Mouse (Mus musculus) hindbrain, embryonic 14.5 days (tissue): ENCODE measurements around the gene Fhod1. TPM values are rescaled to one million over a fixed set of nuclear protein-coding genes. Genes with fewer than 3 reads are reported as not detected.

Experiments used
- ATAC-seq: fragments of 200-750 bp; cut with Nextera tagmentation; 2 replicates; pipeline ENCODE4 v1.8.0; 2017; ENCODE audit warnings: moderate number of reproducible peaks, mild to moderate bottlenecking, moderate TSS enrichment, moderate library complexity; ENCODE audit not compliant: low FRiP score
- DNase-seq: peaks from one replicate; pipeline ENCODE4 v3.0.0-alpha.2; 2015; ENCODE audit warnings: low spot score
- H3K27ac ChIP-seq: fragments of 300-500 bp; sonication (generic); 2 replicates; pipeline ENCODE4 v1.5.1; 2014; ENCODE audit warnings: mild to moderate bottlenecking, moderate library complexity
- H3K27me3 ChIP-seq: fragments of 300-500 bp; sonication (generic); 2 replicates; pipeline ENCODE4 v1.6.1; 2014; ENCODE audit warnings: mild to moderate bottlenecking, low read length, mixed read lengths; ENCODE audit not compliant: control insufficient read depth, insufficient read depth
- H3K36me3 ChIP-seq: fragments of 300-500 bp; sonication (generic); replicated peaks from 2 replicates; pipeline ENCODE4 v1.6.1; 2014; ENCODE audit not compliant: control insufficient read depth, insufficient read depth
- H3K4me1 ChIP-seq: fragments of 300-500 bp; sonication (generic); replicated peaks from 2 replicates; pipeline ENCODE4 v1.6.1; 2014; ENCODE audit warnings: antibody characterized with exemption, low read length, mixed read lengths; ENCODE audit not compliant: control insufficient read depth, insufficient read depth
- H3K4me2 ChIP-seq: fragments of 300-500 bp; sonication (generic); replicated peaks from 2 replicates; pipeline ENCODE4 v1.6.1; 2014; ENCODE audit warnings: mild to moderate bottlenecking, moderate library complexity
- H3K4me3 ChIP-seq: fragments of 300-500 bp; sonication (generic); replicated peaks from 2 replicates; pipeline ENCODE4 v1.5.1; 2014; ENCODE audit warnings: mild to moderate bottlenecking, low read length
- H3K9ac ChIP-seq: fragments of 300-500 bp; sonication (generic); 2 replicates; pipeline ENCODE4 v1.6.1; 2014
- H3K9me3 ChIP-seq: fragments of 300-500 bp; sonication (generic); 2 replicates; pipeline ENCODE4 v1.6.1; 2016; ENCODE audit warnings: low read length; ENCODE audit not compliant: control insufficient read depth
- WGBS: fragments of 180-500 bp; shearing (Covaris S2); extraction: QIAGEN DNeasy Blood & Tissue Kit; methylation state at CpG from one replicate; pipeline ENCODE4 v1.1.7; 2014; 5-methylcytosine and 5-hydroxymethylcytosine counted together
- polyA plus RNA-seq: library from polyadenylated mRNA; unstranded; fragments of >200 nt; fragmentation: Nextera tagmentation; extraction: Ambion mirVana; gene quantifications from 2 replicates; pipeline ENCODE4 v1.2.1, GENCODE M21; 2014

The Fhod1 gene
- 0.58 and 0.70 TPM in 2 replicates for polyA plus RNA-seq

DNA sequence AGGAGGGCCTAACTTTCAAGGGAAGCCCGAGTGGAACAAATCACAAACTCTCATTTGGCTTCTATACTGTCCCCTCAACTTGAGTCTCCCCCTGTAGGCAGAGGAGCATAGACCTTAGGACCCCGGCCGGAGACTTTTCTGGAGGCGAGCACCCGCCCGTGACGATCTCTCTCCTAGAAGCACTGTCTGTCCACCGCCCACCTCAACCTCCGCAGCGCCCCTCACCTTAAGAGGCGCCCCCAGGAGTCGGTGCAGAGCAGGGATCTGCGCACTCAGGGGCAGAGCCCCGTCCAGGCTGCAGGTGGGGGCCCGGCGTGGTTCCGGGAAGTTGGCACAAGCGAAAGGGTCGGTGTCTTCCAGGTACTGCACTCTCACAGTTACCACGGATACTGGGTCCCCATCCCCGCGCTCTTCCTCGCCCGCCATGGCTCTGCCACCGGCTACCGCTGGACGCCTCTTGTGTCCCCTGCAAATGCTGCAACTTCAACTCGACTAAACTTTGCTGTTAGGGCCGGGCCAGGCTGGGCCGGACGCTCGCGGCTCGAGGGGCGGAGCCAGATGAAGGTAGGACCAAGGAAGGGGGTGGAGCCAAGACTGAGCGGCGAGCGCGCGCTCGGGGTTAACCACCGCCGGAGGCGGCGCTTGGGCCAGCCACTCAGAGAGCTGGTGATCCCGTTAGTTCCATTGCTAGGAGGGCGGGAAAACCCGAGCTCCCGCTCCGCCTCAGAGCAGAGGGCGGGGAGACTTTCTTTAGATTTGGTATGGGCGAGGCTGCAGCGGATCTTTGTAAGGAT, at the start of gene Fhod1:
TSS of gene Fhod1 (minus strand) at position 526 of the 794 bp plus-strand sequence.
- H3K4me3 ChIP-seq, result peak within 1 kb of the TSS; percentile 74
- peak within 1 kb of the TSS; percentile 63 for H3K27ac ChIP-seq
- H3K9me3 ChIP-seq, result no peaks in the 10 kb centered on the region
- peak; percentile 87 for ATAC-seq
- H3K9ac ChIP-seq, result peak within 1 kb of the TSS; percentile 79
- peaks cover 9% of the 10 kb centered on the region; the same call in 1 of the 2 replicates for H3K4me1 ChIP-seq
- no peaks in the 10 kb centered on the region for H3K36me3 ChIP-seq
- under 1% methylated on average over 53 of the region's 53 CpGs for WGBS
- H3K4me2 ChIP-seq, result peak within 1 kb of the TSS; percentile 98
- peak; percentile 85 for DNase-seq
- H3K27me3 ChIP-seq, result peaks cover 15% of the 10 kb centered on the region; the same call in 1 of the 2 replicates

DNA sequence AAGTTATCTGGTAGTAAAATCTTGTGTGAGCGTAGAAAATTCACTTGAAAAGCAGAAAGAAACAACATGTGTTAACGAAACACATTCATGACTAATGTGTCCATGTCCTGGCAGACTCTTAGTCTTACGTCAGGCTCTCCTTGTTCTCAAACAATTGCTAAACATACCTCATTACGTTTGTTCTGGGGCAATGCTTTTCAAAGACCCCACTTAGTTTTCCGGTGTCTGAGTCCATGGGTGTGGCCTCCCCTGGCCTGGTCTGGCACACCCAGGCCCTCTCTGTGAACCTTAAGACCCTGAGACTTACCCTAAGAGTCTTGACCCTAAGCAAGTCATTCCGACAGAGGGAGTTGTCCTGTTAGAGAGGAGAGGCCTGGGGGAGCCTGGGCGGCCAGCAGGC, 46.2 kb upstream of the Fhod1 start:
- DNase-seq, result no peak
- H3K9ac ChIP-seq, result no peak overlapping the region
- H3K27ac ChIP-seq, result no peak overlapping the region
- no peak overlapping the region for H3K4me2 ChIP-seq
- H3K4me3 ChIP-seq, result no peak overlapping the region
- no peaks in the 10 kb centered on the region for H3K27me3 ChIP-seq
- no peak for ATAC-seq
- WGBS, result 63% methylated on average over 7 of the region's 7 CpGs
- no peaks in the 10 kb centered on the region for H3K9me3 ChIP-seq
- H3K36me3 ChIP-seq, result no peaks in the 10 kb centered on the region
- no peaks in the 10 kb centered on the region for H3K4me1 ChIP-seq

DNA sequence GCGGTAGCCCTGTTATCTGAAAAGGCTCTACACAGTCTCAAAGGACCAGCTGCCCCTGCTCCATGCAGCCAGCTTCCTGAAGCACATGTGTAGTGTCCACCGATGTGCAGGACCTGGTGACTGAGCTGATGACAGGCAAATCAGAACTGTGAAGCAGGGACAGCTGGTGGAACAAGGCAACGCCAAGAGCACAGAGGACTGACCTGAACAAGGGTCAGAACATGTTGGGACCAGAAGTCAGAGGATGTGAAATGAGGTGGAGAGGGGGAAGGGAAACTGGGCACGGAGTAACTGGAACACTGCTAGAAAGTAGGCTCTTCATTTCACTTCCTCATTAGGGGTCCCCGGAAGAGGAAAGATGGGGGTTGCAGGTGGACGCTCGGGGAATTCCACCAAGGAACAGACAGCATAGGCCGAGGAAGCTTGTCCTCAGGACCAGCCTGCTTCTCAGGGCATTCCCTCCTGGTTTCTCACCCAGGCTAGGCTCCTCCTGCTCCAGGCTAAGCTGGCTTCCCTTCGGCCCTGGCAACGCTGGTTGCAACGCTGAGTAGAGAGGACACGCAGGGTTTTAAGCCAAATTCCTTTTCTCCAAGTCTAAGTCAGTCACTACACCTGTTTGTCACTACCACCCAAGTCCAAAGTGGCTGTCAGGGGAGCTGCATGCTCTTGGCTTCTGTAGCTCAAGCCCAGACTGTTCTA, 45.5 kb upstream of the Fhod1 start:
- no peak for ATAC-seq
- no peaks in the 10 kb centered on the region for H3K27me3 ChIP-seq

DNA sequence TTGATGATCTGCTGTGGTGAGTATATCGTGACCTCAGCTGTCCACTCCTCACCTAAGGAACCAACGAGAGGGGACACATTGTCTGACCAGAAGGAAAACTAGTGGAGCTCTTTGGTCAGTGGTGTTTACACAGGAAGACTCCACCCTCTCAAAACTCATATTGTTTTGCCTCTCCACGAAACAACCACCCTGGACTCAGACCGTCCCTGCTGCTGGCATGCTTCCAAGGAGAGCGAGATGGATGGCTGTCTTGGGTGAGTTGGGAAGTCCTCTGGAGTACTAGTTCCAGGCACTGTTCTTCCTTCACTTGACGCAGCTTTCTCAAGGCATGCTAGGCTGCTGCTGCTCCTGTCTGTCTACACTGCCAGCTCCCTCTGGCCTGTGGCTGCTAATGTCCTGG, 41.3 kb upstream of the Fhod1 start:
- Histone ChIP-seq H3K4me1 (no peaks in the 10 kb centered on the region), H3K9ac (no peak overlapping the region), H3K27me3 (no peaks in the 10 kb centered on the region), H3K27ac (no peak overlapping the region), H3K9me3 (no peaks in the 10 kb centered on the region), H3K4me3 (no peak overlapping the region), H3K4me2 (no peak overlapping the region), H3K36me3 (no peaks in the 10 kb centered on the region)
- DNase-seq, result no peak
- WGBS, result 73% methylated on average over 6 of the region's 6 CpGs
- no peak for ATAC-seq

More for the DNA sequence above, 45.5 kb upstream of the Fhod1 start:
- no peak for DNase-seq
- Histone ChIP-seq H3K9me3 (no peaks in the 10 kb centered on the region), H3K36me3 (no peaks in the 10 kb centered on the region), H3K4me3 (no peak overlapping the region), H3K9ac (no peak overlapping the region), H3K4me2 (no peak overlapping the region), H3K4me1 (no peaks in the 10 kb centered on the region), H3K27ac (no peak overlapping the region)
- 93% methylated on average over 12 of the region's 12 CpGs for WGBS

DNA sequence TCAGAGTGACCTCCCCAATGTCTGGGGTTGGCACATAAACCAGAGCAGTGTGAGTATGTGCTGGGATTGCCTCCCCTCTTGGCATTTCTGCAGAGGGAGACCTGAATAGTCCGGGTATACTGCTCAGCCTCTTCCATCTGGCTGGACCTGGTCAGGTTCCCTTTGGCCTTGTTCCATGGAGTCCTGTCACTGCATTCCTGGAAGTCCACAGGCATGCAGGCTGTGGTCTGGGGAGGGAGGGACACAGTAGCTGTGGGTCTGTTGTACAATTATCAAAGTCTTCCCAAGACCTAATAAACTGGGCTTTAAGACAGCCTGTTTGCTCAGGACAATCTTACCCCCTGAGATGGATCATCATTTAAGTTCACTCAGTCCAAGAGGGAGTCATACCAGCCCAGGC, 39.4 kb upstream of the Fhod1 start:
- 76% methylated on average over 1 of the region's 1 CpGs for WGBS

DNA sequence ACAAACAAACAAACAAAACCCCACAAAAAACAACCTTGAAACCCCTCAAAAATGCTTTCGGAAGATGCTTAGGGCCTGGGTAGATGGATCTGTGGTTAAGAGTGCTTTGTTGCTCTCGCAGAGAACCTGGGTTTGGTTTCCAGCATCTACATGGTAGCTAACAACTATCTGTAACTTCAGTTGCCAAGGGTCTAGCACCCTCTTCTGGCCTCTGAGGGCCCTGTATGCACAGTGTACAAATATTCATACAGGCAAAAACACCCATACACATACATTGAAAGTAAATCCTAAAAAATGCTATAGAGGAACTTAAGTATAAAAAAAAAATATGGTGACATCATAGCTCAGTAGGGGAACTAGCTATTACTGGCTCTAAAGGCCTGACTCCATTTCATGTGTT, 36.3 kb upstream of the Fhod1 start:
- WGBS, result 99% methylated on average over 2 of the region's 2 CpGs
- DNase-seq (no peak), ATAC-seq (no peak)
- Histone ChIP-seq H3K36me3 (no peaks in the 10 kb centered on the region), H3K27ac (no peak overlapping the region), H3K27me3 (no peaks in the 10 kb centered on the region), H3K4me2 (no peak overlapping the region), H3K9me3 (no peaks in the 10 kb centered on the region), H3K4me3 (no peak overlapping the region), H3K9ac (no peak overlapping the region), H3K4me1 (no peaks in the 10 kb centered on the region)

More for the DNA sequence above, 39.4 kb upstream of the Fhod1 start:
- Histone ChIP-seq H3K27me3 (no peaks in the 10 kb centered on the region), H3K4me1 (no peaks in the 10 kb centered on the region), H3K4me2 (no peak overlapping the region), H3K27ac (no peak overlapping the region), H3K9ac (no peak overlapping the region), H3K4me3 (no peak overlapping the region), H3K9me3 (no peaks in the 10 kb centered on the region), H3K36me3 (no peaks in the 10 kb centered on the region)
- no peak for ATAC-seq
- no peak for DNase-seq

DNA sequence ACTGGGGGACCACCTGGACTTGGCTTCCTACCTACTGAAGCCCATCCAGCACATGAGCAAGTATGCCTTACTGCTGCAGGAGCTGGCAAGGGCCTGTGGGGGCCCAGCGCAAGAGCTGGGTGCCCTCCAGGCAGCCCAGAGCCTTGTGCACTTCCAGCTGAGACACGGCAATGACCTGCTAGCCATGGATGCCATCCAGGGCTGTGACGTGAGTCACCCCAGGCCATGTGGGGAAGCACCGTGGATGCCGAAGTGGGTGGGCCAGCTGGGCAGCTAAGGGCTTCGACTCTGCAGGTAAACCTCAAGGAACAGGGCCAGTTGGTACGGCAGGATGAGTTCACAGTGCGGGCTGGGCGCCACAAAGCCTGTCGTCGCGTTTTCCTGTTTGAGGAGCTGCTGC, 32.6 kb upstream of the Fhod1 start:
- WGBS, result 82% methylated on average over 12 of the region's 12 CpGs

DNA sequence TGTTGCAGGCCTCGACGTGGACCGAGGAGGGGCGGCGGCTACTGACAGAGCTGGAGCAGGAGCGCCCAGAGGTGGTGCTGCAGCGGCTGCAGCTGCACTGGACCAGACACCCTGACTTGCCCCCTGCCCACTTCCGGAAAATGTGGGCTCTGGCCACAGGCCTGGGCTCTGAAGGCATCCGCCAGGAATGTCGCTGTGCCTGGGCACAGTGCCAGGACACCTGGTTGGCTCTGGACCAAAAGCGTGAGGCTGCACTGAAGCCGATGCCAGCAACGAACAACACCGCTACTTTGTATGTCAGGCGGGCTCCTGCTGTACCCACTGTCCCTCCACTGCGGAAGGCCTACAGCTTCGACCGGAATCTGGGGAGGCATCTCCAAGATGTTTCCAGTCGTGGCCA, 30.9 kb upstream of the Fhod1 start:
- Histone ChIP-seq H3K4me3 (no peak overlapping the region), H3K27me3 (no peaks in the 10 kb centered on the region), H3K4me1 (no peaks in the 10 kb centered on the region), H3K9ac (no peak overlapping the region), H3K36me3 (no peaks in the 10 kb centered on the region), H3K27ac (no peak overlapping the region), H3K9me3 (peaks cover 4% of the 10 kb centered on the region; the same call in 1 of the 2 replicates), H3K4me2 (no peak overlapping the region)
- peak; percentile 45; the same call in 1 of the 2 replicates for ATAC-seq
- peak; percentile 46 for DNase-seq
- WGBS, result 71% methylated on average over 19 of the region's 19 CpGs

More for the DNA sequence above, 32.6 kb upstream of the Fhod1 start:
- Histone ChIP-seq H3K9ac (no peak overlapping the region), H3K4me3 (no peak overlapping the region), H3K27me3 (no peaks in the 10 kb centered on the region), H3K27ac (no peak overlapping the region), H3K9me3 (no peaks in the 10 kb centered on the region), H3K36me3 (no peaks in the 10 kb centered on the region), H3K4me1 (no peaks in the 10 kb centered on the region), H3K4me2 (no peak overlapping the region)
- ATAC-seq, result no peak
- DNase-seq, result no peak

DNA sequence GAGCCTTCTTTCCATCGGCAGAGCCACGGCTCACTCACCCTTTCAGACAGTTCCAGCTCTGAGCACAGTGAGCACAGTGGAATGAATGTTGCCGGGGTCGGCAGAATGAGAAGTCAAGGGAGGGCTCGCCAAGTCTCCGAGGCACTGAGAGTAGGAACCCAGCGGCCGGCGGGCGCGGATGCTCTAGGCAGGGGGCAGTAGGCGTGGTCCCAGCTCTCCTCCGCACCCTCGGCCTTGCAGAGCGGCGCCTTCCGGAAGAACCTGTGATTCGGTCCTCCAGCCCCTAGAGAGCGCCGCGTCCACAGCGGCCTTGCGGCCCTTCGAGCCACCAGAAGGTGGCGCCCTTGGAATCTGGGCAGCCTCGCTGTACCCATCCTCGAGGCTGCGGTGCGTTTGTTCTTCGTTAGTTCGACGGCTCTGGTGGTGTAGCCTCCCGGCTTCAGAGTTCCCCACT, 26.8 kb upstream of the Fhod1 start:
- H3K27me3 ChIP-seq, result no peaks in the 10 kb centered on the region
- no peaks in the 10 kb centered on the region for H3K4me1 ChIP-seq
- 28% methylated on average over 33 of the region's 33 CpGs for WGBS
- H3K4me2 ChIP-seq, result peak overlapping the region; percentile 43
- ATAC-seq (no peak), DNase-seq (no peak)
- H3K4me3 ChIP-seq, result peak overlapping the region; percentile 4; the same call in 1 of the 2 replicates
- peaks cover 4% of the 10 kb centered on the region; the same call in 1 of the 2 replicates for H3K9me3 ChIP-seq
- no peaks in the 10 kb centered on the region; the same call in 1 of the 2 replicates for H3K36me3 ChIP-seq
- no peak overlapping the region for H3K9ac ChIP-seq
- no peak overlapping the region for H3K27ac ChIP-seq
